Mouse (Mus musculus): Measurements from ENCODE around the gene Gm15217. TPM values are rescaled to one million over a fixed set of nuclear protein-coding genes. Genes with fewer than 3 reads are reported as not detected.

The Gm15217 gene
- polyA plus RNA-seq, 2 experiments, result not detected

- peak overlapping the region; percentile 58 for H3K9ac ChIP-seq (ENCODE audit: low read depth, low read length, severe bottlenecking)
- H3K4me1 ChIP-seq (ENCODE audit: control insufficient read depth, insufficient read depth, low read length), result peaks cover 14% of the 10 kb centered on the region
- 1% methylated on average over 27 of the region's 27 CpGs for WGBS
- peak overlapping the region; percentile 60 for H3K4me3 ChIP-seq (replicated peaks; ENCODE audit: low read length)
- peaks cover 14% of the 10 kb centered on the region; the same call in 1 of the 2 replicates for H3K27me3 ChIP-seq (ENCODE audit: control insufficient read depth, insufficient read depth, low read length)
- H3K36me3 ChIP-seq (ENCODE audit: control insufficient read depth, insufficient read depth, low read length), result peaks cover 6% of the 10 kb centered on the region
- DNase-seq (ENCODE audit: low spot score), result peak; percentile 89
- peak overlapping the region; percentile 75 for H3K4me2 ChIP-seq (replicated peaks; ENCODE audit: low read depth, low read length, severe bottlenecking)
- no peak for TF ChIP-seq POLR2A (IDR thresholded peaks at IDR 0.05; ENCODE audit: borderline replicate concordance, extremely low read depth, insufficient read depth, insufficient read length)
- ATAC-seq (ENCODE audit: low FRiP score, low read depth), result peak; percentile 84
- peak overlapping the region; percentile 81 for H3K27ac ChIP-seq (replicated peaks; ENCODE audit: low read depth, low read length)
- H3K9me3 ChIP-seq (ENCODE audit: control insufficient read depth, low read length), result no peaks in the 10 kb centered on the region
These were observed 8.1 kb downstream of the Gm15217 start for GRCm38 (mm10) chr14:46387357-46387671.

DNA sequence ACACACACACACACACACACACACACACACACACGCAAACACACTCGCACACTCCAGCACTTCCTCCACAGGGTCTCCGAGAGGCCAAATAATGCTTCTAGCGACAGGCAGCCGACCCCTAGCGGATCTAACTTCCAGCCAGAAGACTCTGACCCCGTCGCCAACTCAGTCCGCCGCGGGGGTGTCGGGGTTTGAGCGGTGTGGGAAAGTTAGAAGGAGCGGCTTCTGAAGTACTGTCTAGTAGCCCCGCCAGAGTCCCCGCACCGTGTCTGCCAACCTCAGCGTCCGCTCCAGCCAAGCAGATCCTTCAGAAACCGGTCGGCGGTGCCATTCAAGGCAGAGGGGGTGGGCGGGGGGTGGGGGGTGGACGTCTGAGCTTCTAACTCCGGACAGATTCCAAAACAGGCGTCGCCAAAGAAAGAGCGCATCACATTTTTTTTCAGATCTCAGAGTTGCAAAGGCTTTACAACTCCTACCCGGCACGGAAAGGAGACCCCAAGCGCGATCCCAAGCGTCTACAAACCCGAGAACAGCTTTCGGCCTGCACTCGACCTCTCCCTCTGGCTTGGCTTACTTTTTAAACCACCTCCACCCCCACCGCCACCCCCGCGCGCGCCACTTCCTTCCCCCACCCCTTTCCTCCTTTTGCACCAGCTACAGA is 8.7 kb downstream of the Gm15217 start:
- Histone ChIP-seq H3K27me3 (ENCODE audit: control insufficient read depth, insufficient read depth, low read length) (peaks cover 14% of the 10 kb centered on the region; the same call in 1 of the 2 replicates), H3K36me3 (ENCODE audit: control insufficient read depth, insufficient read depth, low read length) (peaks cover 5% of the 10 kb centered on the region), H3K27ac (replicated peaks; ENCODE audit: low read depth, low read length) (peak overlapping the region; percentile 81), H3K9ac (ENCODE audit: low read depth, low read length, severe bottlenecking) (peak overlapping the region; percentile 58), H3K4me3 (replicated peaks; ENCODE audit: low read length) (peak overlapping the region; percentile 60), H3K4me2 (replicated peaks; ENCODE audit: low read depth, low read length, severe bottlenecking) (peak overlapping the region; percentile 75), H3K4me1 (ENCODE audit: control insufficient read depth, insufficient read depth, low read length) (peaks cover 13% of the 10 kb centered on the region; the same call in 1 of the 2 replicates), H3K9me3 (ENCODE audit: control insufficient read depth, low read length) (no peaks in the 10 kb centered on the region)
- no peak for TF ChIP-seq POLR2A (IDR thresholded peaks at IDR 0.05; ENCODE audit: borderline replicate concordance, extremely low read depth, insufficient read depth, insufficient read length)
- DNase-seq (ENCODE audit: low spot score) (no peak), ATAC-seq (ENCODE audit: low FRiP score, low read depth) (peak; percentile 7; the same call in 1 of the 2 replicates)
- WGBS, result under 1% methylated on average over 40 of the region's 41 CpGs

DNA sequence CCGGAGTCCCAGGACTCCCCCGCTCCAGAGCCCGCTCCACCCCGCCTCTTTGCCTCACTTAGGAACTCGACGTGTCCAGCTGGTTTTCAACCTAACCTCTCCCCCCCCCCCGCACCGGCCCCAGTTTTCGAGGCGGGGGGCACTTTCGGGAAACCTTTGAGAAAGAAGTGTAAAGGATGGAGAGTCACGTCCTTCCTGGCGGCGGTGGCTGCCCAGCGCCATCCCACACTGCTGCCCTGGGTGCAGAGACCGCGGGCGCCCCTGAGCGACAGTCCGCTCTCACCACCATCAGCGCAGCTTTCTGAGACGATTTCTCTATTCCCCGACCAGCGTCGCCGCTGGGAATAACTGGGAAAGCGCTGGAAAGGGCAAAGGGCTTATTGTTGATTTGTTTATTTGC is 9.4 kb downstream of the Gm15217 start:
- Histone ChIP-seq H3K9me3 (ENCODE audit: control insufficient read depth, low read length) (no peaks in the 10 kb centered on the region), H3K27ac (replicated peaks; ENCODE audit: low read depth, low read length) (peak overlapping the region; percentile 81; the same call in 1 of the 2 replicates), H3K4me3 (replicated peaks; ENCODE audit: low read length) (peak overlapping the region; percentile 60), H3K36me3 (ENCODE audit: control insufficient read depth, insufficient read depth, low read length) (peaks cover 5% of the 10 kb centered on the region), H3K4me2 (replicated peaks; ENCODE audit: low read depth, low read length, severe bottlenecking) (peak overlapping the region; percentile 75), H3K9ac (ENCODE audit: low read depth, low read length, severe bottlenecking) (peak overlapping the region; percentile 58), H3K4me1 (ENCODE audit: control insufficient read depth, insufficient read depth, low read length) (peaks cover 13% of the 10 kb centered on the region; the same call in 1 of the 2 replicates), H3K27me3 (ENCODE audit: control insufficient read depth, insufficient read depth, low read length) (peaks cover 14% of the 10 kb centered on the region; the same call in 1 of the 2 replicates)
- no peak for DNase-seq (ENCODE audit: low spot score)
- 0 out of 2 replicates have a peak, but pooled peaks have one; percentile 3 for ATAC-seq (ENCODE audit: low FRiP score, low read depth)
- TF ChIP-seq POLR2A (IDR thresholded peaks at IDR 0.05; ENCODE audit: borderline replicate concordance, extremely low read depth, insufficient read depth, insufficient read length), result no peak
- WGBS, result under 1% methylated on average over 27 of the region's 27 CpGs

DNA sequence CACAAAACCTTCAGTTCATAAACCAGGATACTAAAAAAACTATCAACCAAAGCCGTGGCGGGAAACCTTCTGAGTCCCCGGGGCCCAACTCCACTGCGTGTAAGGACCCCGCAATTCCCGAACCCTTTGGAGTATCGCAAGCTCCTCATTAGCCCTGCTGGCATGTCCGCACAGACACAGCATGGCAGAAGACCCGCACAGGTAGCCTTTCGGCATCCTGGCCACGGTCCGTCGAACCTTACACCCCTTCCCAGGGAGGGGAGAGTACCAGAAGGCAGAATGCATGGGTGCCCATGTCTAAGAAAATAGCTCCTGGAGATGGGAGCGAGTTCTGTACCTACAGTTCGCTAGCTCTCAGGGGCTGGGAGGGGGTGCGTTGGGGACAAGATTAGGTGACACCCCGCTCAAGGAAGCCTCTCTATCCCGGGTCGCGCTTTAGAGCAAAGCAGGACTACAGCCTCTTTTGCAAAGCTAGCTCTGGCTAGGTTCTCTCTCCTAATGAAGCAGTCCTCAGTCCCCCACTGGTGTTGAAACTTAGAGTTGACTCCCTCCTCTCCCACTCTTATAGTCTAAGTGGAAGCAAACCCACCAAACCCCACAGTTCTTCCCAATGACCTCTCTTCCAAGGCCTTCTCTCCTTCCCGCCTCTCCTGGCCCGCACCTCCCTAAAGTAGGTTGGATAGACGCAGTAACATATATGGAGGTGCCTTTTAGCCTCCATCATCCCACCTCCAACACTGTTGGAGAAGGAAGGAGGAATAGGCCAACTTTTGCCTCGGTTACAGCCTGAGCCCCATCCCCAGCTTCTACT is 10.4 kb downstream of the Gm15217 start:
- 3% methylated on average over 23 of the region's 24 CpGs for WGBS
- DNase-seq (ENCODE audit: low spot score) (no peak), ATAC-seq (ENCODE audit: low FRiP score, low read depth) (no peak)
- Histone ChIP-seq H3K4me3 (replicated peaks; ENCODE audit: low read length) (peak overlapping the region; percentile 60), H3K27me3 (ENCODE audit: control insufficient read depth, insufficient read depth, low read length) (peaks cover 14% of the 10 kb centered on the region; the same call in 1 of the 2 replicates), H3K27ac (replicated peaks; ENCODE audit: low read depth, low read length) (peak overlapping the region; percentile 10; the same call in 1 of the 2 replicates), H3K36me3 (ENCODE audit: control insufficient read depth, insufficient read depth, low read length) (no peaks in the 10 kb centered on the region), H3K9ac (ENCODE audit: low read depth, low read length, severe bottlenecking) (peak overlapping the region; percentile 48), H3K4me1 (ENCODE audit: control insufficient read depth, insufficient read depth, low read length) (peaks cover 13% of the 10 kb centered on the region; the same call in 1 of the 2 replicates), H3K9me3 (ENCODE audit: control insufficient read depth, low read length) (no peaks in the 10 kb centered on the region), H3K4me2 (replicated peaks; ENCODE audit: low read depth, low read length, severe bottlenecking) (peak overlapping the region; percentile 75)
- TF ChIP-seq POLR2A (IDR thresholded peaks at IDR 0.05; ENCODE audit: borderline replicate concordance, extremely low read depth, insufficient read depth, insufficient read length), result no peak

GRCm38 (mm10) chr14:46390249-46390775 is 11.1 kb downstream of the Gm15217 start, which contains the start of gene Bmp4:
TSS of gene Bmp4 (minus strand) at chr14:46390669.
- peak within 1 kb of the TSS; percentile 10; the same call in 1 of the 2 replicates for H3K27ac ChIP-seq (replicated peaks; ENCODE audit: low read depth, low read length)
- H3K4me1 ChIP-seq (ENCODE audit: control insufficient read depth, insufficient read depth, low read length), result peaks cover 9% of the 10 kb centered on the region; the same call in 1 of the 2 replicates
- peak within 1 kb of the TSS; percentile 75 for H3K4me2 ChIP-seq (replicated peaks; ENCODE audit: low read depth, low read length, severe bottlenecking)
- H3K36me3 ChIP-seq (ENCODE audit: control insufficient read depth, insufficient read depth, low read length), result no peaks in the 10 kb centered on the region
- ATAC-seq (ENCODE audit: low FRiP score, low read depth) (peak; percentile 31; the same call in 1 of the 2 replicates), DNase-seq (ENCODE audit: low spot score) (peak; percentile 50)
- H3K9ac ChIP-seq (ENCODE audit: low read depth, low read length, severe bottlenecking), result peak within 1 kb of the TSS; percentile 48
- H3K4me3 ChIP-seq (replicated peaks; ENCODE audit: low read length), result peak within 1 kb of the TSS; percentile 60
- no peaks in the 10 kb centered on the region for H3K9me3 ChIP-seq (ENCODE audit: control insufficient read depth, low read length)
- TF ChIP-seq POLR2A (IDR thresholded peaks at IDR 0.05; ENCODE audit: borderline replicate concordance, extremely low read depth, insufficient read depth, insufficient read length), result 0 out of 2 replicates have a peak, but pooled peaks have one; percentile 17
- WGBS, result under 1% methylated on average over 26 of the region's 26 CpGs
- peaks cover 14% of the 10 kb centered on the region; the same call in 1 of the 2 replicates for H3K27me3 ChIP-seq (ENCODE audit: control insufficient read depth, insufficient read depth, low read length)
